Mouse (Mus musculus) forebrain, postnatal 0 days (tissue): ENCODE measurements around the gene Nr2c2. TPM values are rescaled to one million over a fixed set of nuclear protein-coding genes. Genes with fewer than 3 reads are reported as not detected.
A peak's percentile ranks its signal among the peaks of the same experiment; 100 is the strongest.

Experiments
- ATAC-seq: fragments of 200-750 bp; cut with Nextera tagmentation; 2 replicates; pipeline ENCODE4 v1.8.0; 2017; ENCODE audit warnings: mild to moderate bottlenecking, moderate library complexity
- DNase-seq: peaks from one replicate; pipeline ENCODE4 v3.0.0-alpha.2; 2015
- H3K27ac ChIP-seq: fragments of 300-500 bp; sonication (generic); 2 replicates; pipeline ENCODE4 v1.5.1; 2014; ENCODE audit warnings: low read depth, mild to moderate bottlenecking, antibody characterized with exemption, low read length, moderate library complexity, mixed read lengths
- H3K27me3 ChIP-seq: fragments of 300-500 bp; sonication (generic); 2 replicates; pipeline ENCODE4 v1.6.1; 2014; ENCODE audit warnings: mild to moderate bottlenecking, low read length, mixed read lengths; ENCODE audit not compliant: insufficient read depth
- H3K36me3 ChIP-seq: fragments of 300-500 bp; sonication (generic); 2 replicates; pipeline ENCODE4 v1.6.1; 2014; ENCODE audit warnings: mild to moderate bottlenecking, moderate library complexity; ENCODE audit not compliant: insufficient read depth
- H3K4me1 ChIP-seq: fragments of 300-500 bp; sonication (generic); 2 replicates; pipeline ENCODE4 v1.6.1; 2014; ENCODE audit warnings: antibody characterized with exemption; ENCODE audit not compliant: insufficient read depth
- H3K4me2 ChIP-seq: fragments of 300-500 bp; sonication (generic); 2 replicates; pipeline ENCODE4 v1.6.1; 2014; ENCODE audit warnings: low read depth, mild to moderate bottlenecking, moderate library complexity
- H3K4me3 ChIP-seq: fragments of 300-500 bp; sonication (generic); 2 replicates; pipeline ENCODE4 v1.5.1; 2014; ENCODE audit warnings: low read depth, low read length, mixed read lengths
- H3K9ac ChIP-seq: fragments of 300-500 bp; sonication (generic); 2 replicates; pipeline ENCODE4 v1.6.1; 2014; ENCODE audit warnings: mild to moderate bottlenecking
- H3K9me3 ChIP-seq: fragments of 300-500 bp; sonication (generic); 2 replicates; pipeline ENCODE4 v1.6.1; 2016; ENCODE audit warnings: low read length
- CTCF ChIP-seq: sonication (generic); IDR thresholded peaks from 2 replicates; pipeline ENCODE4 v1.5.1; 2016; ENCODE audit warnings: antibody characterized with exemption, control low read depth, low read depth
- WGBS: fragments of 180-500 bp; shearing (Covaris S2); extraction: QIAGEN DNeasy Blood & Tissue Kit; methylation state at CpG from one replicate; pipeline ENCODE4 v1.1.7; 2014; 5-methylcytosine and 5-hydroxymethylcytosine counted together
- polyA plus RNA-seq: library from polyadenylated mRNA; unstranded; fragments of >200 nt; fragmentation: Nextera tagmentation; extraction: Ambion mirVana; gene quantifications from 2 replicates; pipeline ENCODE4 v1.2.1, GENCODE M21; 2015
- total RNA-seq: library from RNA; depleted of rRNA; stranded (reverse); fragments of >200 nt; gene quantifications from 2 replicates; pipeline ENCODE4 v1.2.3, GENCODE M21; 2014

The Nr2c2 gene
- total and polyA plus RNA-seq, 2 experiments from 2014 or later, result 32.6 to 78.9 TPM

GRCm38 (mm10) chr6:92089982-92090381 is 1.2 kb upstream of the Nr2c2 start:
- Histone ChIP-seq H3K36me3 (no peaks in the 10 kb centered on the region), H3K4me3 (no peak overlapping the region), H3K27ac (no peak overlapping the region; the same call in 1 of the 2 replicates), H3K27me3 (no peaks in the 10 kb centered on the region), H3K9ac (no peak overlapping the region), H3K9me3 (no peaks in the 10 kb centered on the region), H3K4me2 (no peak overlapping the region), H3K4me1 (peaks cover 19% of the 10 kb centered on the region; the same call in 1 of the 2 replicates)
- no peak for TF ChIP-seq CTCF
- whole genome bisulfite sequencing, result 92% methylated on average over 4 of the region's 4 CpGs
- ATAC-seq (no peak), DNase-seq (no peak)

GRCm38 (mm10) chr6:92090497-92090896 is 693 bp upstream of the Nr2c2 start:
- WGBS, result 0% methylated on average over 4 of the region's 4 CpGs
- TF ChIP-seq CTCF, result no peak
- ATAC-seq, result no peak

DNA sequence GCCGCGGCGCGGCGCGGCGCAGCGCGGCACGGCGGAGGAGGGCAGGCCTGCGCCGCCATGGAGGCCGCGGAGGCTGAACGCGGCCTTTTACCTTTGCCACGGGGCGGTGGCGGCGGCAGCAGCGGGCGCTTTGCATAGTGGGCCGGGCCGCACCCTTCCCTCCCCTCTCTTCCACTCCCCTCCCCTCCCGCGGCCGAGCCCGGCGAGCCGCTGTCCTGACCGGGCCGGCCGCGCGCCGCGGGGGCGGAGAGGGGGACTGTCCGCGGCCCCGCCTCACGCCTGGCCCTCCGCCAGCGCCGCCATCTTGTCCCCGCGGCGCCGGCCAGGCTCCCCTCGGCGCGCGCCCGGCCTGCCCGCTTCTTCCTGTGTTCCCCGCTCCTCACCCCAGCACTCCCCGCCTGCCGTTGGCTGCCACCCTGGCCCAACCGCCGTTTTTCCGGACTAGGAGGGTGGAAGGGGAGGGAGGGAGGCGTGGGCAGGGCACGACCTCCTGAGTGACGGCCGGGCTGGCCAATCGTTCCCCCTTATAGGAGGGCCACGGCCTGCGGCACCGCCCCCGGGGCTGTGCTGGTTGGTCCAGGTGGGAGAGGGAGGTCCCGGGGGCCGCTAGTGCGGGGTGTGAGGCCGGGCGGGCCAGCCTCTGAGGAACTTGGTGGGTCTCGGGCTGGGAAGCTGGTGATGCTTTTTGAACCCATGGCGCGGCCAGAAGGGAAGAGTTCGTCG is 738 bp downstream of the Nr2c2 start:
- no peaks in the 10 kb centered on the region for H3K9me3 ChIP-seq
- no peaks in the 10 kb centered on the region for H3K27me3 ChIP-seq
- peak; percentile 98 for DNase-seq
- H3K4me1 ChIP-seq, result peaks cover 22% of the 10 kb centered on the region; the same call in 1 of the 2 replicates
- H3K4me2 ChIP-seq, result peak overlapping the region; percentile 50
- 4% methylated on average over 48 of the region's 81 CpGs for WGBS
- peak overlapping the region; percentile 99 for H3K4me3 ChIP-seq
- peak overlapping the region; percentile 99 for H3K27ac ChIP-seq
- H3K9ac ChIP-seq, result peak overlapping the region; percentile 97
- ATAC-seq, result peak; percentile 98
- no peak for TF ChIP-seq CTCF
- H3K36me3 ChIP-seq, result no peaks in the 10 kb centered on the region

More at GRCm38 (mm10) chr6:92090497-92090896, 693 bp upstream of the Nr2c2 start:
- Histone ChIP-seq H3K27me3 (no peaks in the 10 kb centered on the region), H3K4me1 (peaks cover 19% of the 10 kb centered on the region; the same call in 1 of the 2 replicates), H3K9ac (peak overlapping the region; percentile 97), H3K4me3 (peak overlapping the region; percentile 99), H3K9me3 (no peaks in the 10 kb centered on the region), H3K4me2 (peak overlapping the region; percentile 50), H3K36me3 (no peaks in the 10 kb centered on the region), H3K27ac (peak overlapping the region; percentile 99)
- no peak for DNase-seq

DNA sequence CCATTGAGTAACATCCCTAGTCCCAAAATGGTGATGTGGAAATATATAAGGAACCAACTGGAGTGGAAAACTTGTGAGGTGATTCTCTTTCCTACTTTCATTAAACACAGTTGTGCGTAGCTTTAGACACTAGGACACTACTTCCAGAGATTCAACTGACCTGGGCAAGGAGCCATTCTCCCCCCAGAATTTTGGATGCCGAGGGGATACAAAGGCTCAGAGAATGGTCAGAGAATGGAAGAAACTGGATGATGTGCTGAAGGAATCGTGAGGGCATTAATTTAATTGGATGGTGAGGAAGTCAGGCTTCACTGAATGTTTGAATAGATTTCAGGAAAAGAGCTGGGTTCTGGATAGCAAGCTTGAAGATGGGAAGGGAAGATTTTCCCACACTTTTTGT is 1.5 kb downstream of the Nr2c2 start:
- ATAC-seq (no peak), DNase-seq (no peak)
- Histone ChIP-seq H3K36me3 (no peaks in the 10 kb centered on the region), H3K27me3 (no peaks in the 10 kb centered on the region), H3K27ac (peak overlapping the region; percentile 99), H3K4me1 (peaks cover 22% of the 10 kb centered on the region; the same call in 1 of the 2 replicates), H3K4me3 (peak overlapping the region; percentile 99), H3K4me2 (peak overlapping the region; percentile 50), H3K9ac (peak overlapping the region; percentile 97), H3K9me3 (no peaks in the 10 kb centered on the region)
- no peak for TF ChIP-seq CTCF
- 5% methylated on average over 3 of the region's 3 CpGs for whole genome bisulfite sequencing

- Histone ChIP-seq H3K27ac (no peak overlapping the region), H3K27me3 (no peaks in the 10 kb centered on the region), H3K9ac (no peak overlapping the region), H3K4me1 (peaks cover 22% of the 10 kb centered on the region; the same call in 1 of the 2 replicates), H3K36me3 (no peaks in the 10 kb centered on the region), H3K4me3 (no peak overlapping the region), H3K4me2 (no peak overlapping the region), H3K9me3 (no peaks in the 10 kb centered on the region)
- ATAC-seq (no peak), DNase-seq (no peak)
- TF ChIP-seq CTCF, result no peak
- 93% methylated on average over 2 of the region's 2 CpGs for WGBS
These were observed 2.7 kb downstream of the Nr2c2 start for GRCm38 (mm10) chr6:92093869-92094268.

DNA sequence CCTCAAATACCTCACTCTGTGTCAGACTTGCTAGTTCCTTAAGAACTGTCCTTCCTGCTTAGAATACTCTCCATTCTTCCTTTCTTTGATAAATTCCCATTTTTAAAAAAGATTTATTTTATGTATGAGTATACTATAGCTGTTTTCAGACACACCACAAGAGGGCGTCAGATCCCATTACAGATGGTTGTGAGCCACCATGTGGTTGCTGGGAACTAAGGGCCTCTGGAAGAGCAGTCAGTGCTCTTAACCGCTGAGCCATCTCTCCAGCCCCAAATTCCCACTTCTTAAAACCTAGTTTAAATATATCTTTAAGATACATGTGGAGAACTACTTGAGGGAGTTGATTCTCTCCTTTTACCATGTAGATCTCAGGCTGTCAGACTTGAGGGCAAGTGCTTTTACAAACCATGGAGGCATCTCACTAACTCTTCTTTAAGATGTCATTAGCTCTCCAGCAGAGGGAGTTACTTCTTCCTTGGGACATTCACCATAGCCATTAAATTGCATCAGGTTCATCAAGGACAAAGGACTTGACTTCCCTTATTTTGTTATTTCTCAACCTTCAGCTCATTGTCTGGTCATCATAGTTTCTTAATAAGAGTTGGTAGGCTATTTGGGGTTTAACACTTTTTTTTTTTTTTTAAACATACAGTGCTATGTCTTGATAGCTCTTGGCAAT is 9.6 kb downstream of the Nr2c2 start:
- Histone ChIP-seq H3K27me3 (no peaks in the 10 kb centered on the region), H3K36me3 (no peaks in the 10 kb centered on the region), H3K9ac (no peak overlapping the region), H3K4me1 (0 out of 2 replicates have a peak, but pooled peaks cover 2% of the 10 kb centered on the region), H3K4me2 (no peak overlapping the region), H3K9me3 (no peaks in the 10 kb centered on the region), H3K27ac (no peak overlapping the region), H3K4me3 (no peak overlapping the region)
- ATAC-seq, result no peak
- no peak for DNase-seq
- TF ChIP-seq CTCF, result no peak
- 77% methylated on average over 2 of the region's 2 CpGs for WGBS

- Histone ChIP-seq H3K27me3 (no peaks in the 10 kb centered on the region), H3K9ac (no peak overlapping the region), H3K36me3 (peaks cover 4% of the 10 kb centered on the region; the same call in 1 of the 2 replicates), H3K27ac (no peak overlapping the region), H3K9me3 (no peaks in the 10 kb centered on the region), H3K4me3 (no peak overlapping the region), H3K4me1 (no peaks in the 10 kb centered on the region), H3K4me2 (no peak overlapping the region)
- TF ChIP-seq CTCF, result no peak
- ATAC-seq, result no peak
- DNase-seq, result peak; percentile 8
These were observed 33.4 kb downstream of the Nr2c2 start for GRCm38 (mm10) chr6:92124547-92124946.
